Mouse (Mus musculus) bone marrow, adult 2 months (tissue): ENCODE data around the gene Oprd1. TPM values are rescaled to one million over a fixed set of nuclear protein-coding genes. Genes with fewer than 3 reads are reported as not detected.
A peak's percentile ranks its signal among the peaks of the same experiment; 100 is the strongest.

Experiments used
- H3K27ac ChIP-seq: fragments of 200-500 bp; 2 replicates; pipeline ENCODE4 v1.5.1; 2012; ENCODE audit warnings: low read depth, mild to moderate bottlenecking, control low read depth, inconsistent platforms, low read length; ENCODE audit not compliant: control insufficient read depth, poor library complexity, insufficient read depth
- H3K4me1 ChIP-seq: fragments of 200-500 bp; 2 replicates; pipeline ENCODE4 v1.6.1; 2011; ENCODE audit warnings: low read length; ENCODE audit not compliant: control insufficient read depth, insufficient read depth
- H3K4me3 ChIP-seq: fragments of 200-500 bp; replicated peaks from 2 replicates; pipeline ENCODE3; 2011; ENCODE audit warnings: mild to moderate bottlenecking, low read depth, low read length, control low read depth; ENCODE audit not compliant: control insufficient read depth
- CTCF ChIP-seq: fragments of 200-500 bp; IDR thresholded peaks from 2 replicates; pipeline ENCODE4 v1.5.1; 2011; ENCODE audit warnings: low read length, control low read depth; ENCODE audit not compliant: control insufficient read depth, insufficient read depth
- POLR2A ChIP-seq: fragments of 200-500 bp; IDR thresholded peaks from 2 replicates; pipeline ENCODE4 v1.6.1; 2011; ENCODE audit warnings: low read depth, mild to moderate bottlenecking, control low read depth, low read length, borderline replicate concordance; ENCODE audit not compliant: control insufficient read depth
- WGBS: fragments of 180-500 bp; shearing (Covaris S2); methylation state at CpG from one replicate; pipeline ENCODE4 v1.1.7; 2018; 5-methylcytosine and 5-hydroxymethylcytosine counted together
- polyA plus RNA-seq: library from polyadenylated mRNA; stranded (reverse); fragments of >200 nt; gene quantifications from 2 replicates; pipeline ENCODE4 v1.2.4, GENCODE M21; 2011; ENCODE audit warnings: low replicate concordance; ENCODE audit not compliant: missing spikeins, insufficient read depth, insufficient read length

Oprd1 gene
- polyA plus RNA-seq, 1 experiment = not detected

GRCm38 (mm10) chr4:132066101-132066773 lies 78.0 kb downstream of the Oprd1 start:
- Histone ChIP-seq H3K4me3 (no peak overlapping the region), H3K4me1 (peaks cover 5% of the 10 kb centered on the region), H3K27ac (peak overlapping the region; percentile 12)
- WGBS = 52% methylated on average over 10 of the region's 10 CpGs
- TF ChIP-seq POLR2A (no peak), CTCF (no peak)

DNA sequence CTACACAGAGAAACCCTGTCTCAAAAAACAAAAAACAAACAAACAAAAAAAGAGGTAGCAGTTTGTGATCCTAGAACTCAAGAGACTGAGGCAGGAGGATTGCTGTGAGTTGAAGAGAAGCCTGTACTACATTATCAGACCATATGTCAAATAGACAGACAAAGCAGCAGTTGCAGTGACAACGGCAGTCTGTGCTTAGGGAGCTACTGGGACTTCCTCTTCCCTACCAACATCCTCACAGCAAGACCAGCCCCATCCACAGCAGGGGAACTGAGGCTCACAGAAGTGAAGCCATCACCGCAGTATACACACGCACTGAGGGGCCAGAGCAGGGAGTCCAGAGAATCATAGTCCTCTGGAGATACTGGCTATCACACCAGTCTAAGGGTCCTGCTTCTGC lies 78.7 kb downstream of the Oprd1 start:
- Histone ChIP-seq H3K27ac (no peak overlapping the region), H3K4me1 (peaks cover 8% of the 10 kb centered on the region), H3K4me3 (no peak overlapping the region)
- 16% methylated on average over 3 of the region's 3 CpGs for WGBS
- TF ChIP-seq POLR2A (no peak), CTCF (no peak)

DNA sequence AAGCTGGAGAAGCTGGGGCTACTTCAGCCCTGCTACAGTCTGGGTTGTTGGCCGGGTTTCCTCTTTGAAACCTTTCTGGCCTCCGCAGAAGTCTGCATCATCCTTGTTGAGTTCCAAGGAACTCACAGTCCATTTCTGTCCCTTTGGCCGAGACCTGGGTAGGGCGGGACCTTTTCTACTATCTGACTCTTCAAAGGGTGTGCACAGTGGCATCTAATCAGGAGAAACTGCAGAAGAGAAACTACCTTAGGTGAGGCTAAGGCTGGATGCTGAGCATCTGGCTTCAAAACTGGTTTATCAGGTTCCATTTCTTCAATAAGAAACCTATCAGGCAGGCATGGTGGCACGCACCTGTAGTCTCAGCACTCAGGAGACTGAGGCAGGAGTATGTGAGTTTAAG lies 79.7 kb downstream of the Oprd1 start:
- no peak overlapping the region for H3K27ac ChIP-seq
- TF ChIP-seq POLR2A = no peak
- TF ChIP-seq CTCF = no peak
- WGBS = 81% methylated on average over 5 of the region's 5 CpGs
- H3K4me1 ChIP-seq = peaks cover 7% of the 10 kb centered on the region
- H3K4me3 ChIP-seq = no peak overlapping the region

- no peak overlapping the region for H3K4me3 ChIP-seq
- TF ChIP-seq CTCF (no peak), POLR2A (no peak)
- peak overlapping the region; percentile 28 for H3K27ac ChIP-seq
- peaks cover 8% of the 10 kb centered on the region for H3K4me1 ChIP-seq
- WGBS = 70% methylated on average over 17 of the region's 17 CpGs
Measured at GRCm38 (mm10) chr4:132062934-132063884, 81.1 kb downstream of the Oprd1 start.

- no peak overlapping the region for H3K27ac ChIP-seq
- H3K4me1 ChIP-seq = peaks cover 10% of the 10 kb centered on the region
- WGBS = 90% methylated on average over 8 of the region's 8 CpGs
- no peak overlapping the region for H3K4me3 ChIP-seq
- TF ChIP-seq CTCF (no peak), POLR2A (no peak)
Measured at GRCm38 (mm10) chr4:132062289-132062688, 82.0 kb downstream of the Oprd1 start.

Other genes starting within 250 kb of the Oprd1 start
- not detected in 2 replicates for gene Tmem200b, start 222.7 kb downstream of the Oprd1 start, polyA plus RNA-seq
- 0.65 and 0.70 TPM in 2 replicates for gene Gm10300, start 69.8 kb downstream of the Oprd1 start, polyA plus RNA-seq
- 298 and 306 TPM in 2 replicates for gene Epb41, start 69.2 kb downstream of the Oprd1 start, polyA plus RNA-seq
- gene Ythdf2, start 67.8 kb upstream of the Oprd1 start, polyA plus RNA-seq = 9.9 and 14.7 TPM in 2 replicates
- 10.9 and 19.6 TPM in 2 replicates for gene Gmeb1, start 117.1 kb upstream of the Oprd1 start, polyA plus RNA-seq
- gene Taf12, start 129.9 kb upstream of the Oprd1 start, polyA plus RNA-seq = 17.0 and 20.5 TPM in 2 replicates
- gene Rab42, start 158.9 kb upstream of the Oprd1 start, polyA plus RNA-seq = not detected in 2 replicates
- 32.1 and 40.3 TPM in 2 replicates for gene Trnau1ap, start 185.1 kb upstream of the Oprd1 start, polyA plus RNA-seq
- gene Rcc1, start 209.1 kb upstream of the Oprd1 start, polyA plus RNA-seq = 48.8 and 58.7 TPM in 2 replicates